In the genomic region with DNA sequence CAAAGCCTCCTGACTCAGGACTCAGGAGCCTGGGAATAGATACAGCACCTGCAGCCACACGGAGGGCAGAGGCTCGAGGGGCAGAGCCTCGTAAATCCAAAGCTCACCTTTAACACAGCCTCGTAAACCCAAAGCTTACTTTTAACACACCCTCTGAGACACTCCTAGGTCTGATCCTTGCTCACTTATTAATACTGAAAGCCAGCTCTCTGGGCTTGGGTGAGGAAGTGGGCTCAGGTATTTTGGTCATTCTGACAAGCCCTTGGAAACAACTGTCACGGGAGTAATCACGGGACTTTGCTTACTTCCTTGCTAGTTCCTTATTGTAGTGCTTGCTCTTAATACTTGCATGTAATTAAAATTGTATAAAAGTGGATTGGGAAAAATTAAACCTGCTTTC, we compare ENCODE assay signal across 28 mouse cellular contexts. TPM values are rescaled to one million over a fixed set of nuclear protein-coding genes. Genes with fewer than 3 reads are reported as not detected.
DNase-seq lines count a peak whose midpoint lies in the region; ATAC-seq lines count a peak whose summit lies in the region.
"Had no signal": no experiment of that assay in that cellular context is flagged by ENCODE, and none has a peak within 500 bp of the region (broad histone marks: within the 10 kb centered on the region; RNA-seq: fewer than 3 reads in every experiment).

No protein-coding gene starts in this region.

- H3K27ac ChIP-seq in limb, embryonic 12.5 days = peak overlapping the region; percentile 35; the same call in 1 of the 2 replicates
- H3K27ac ChIP-seq in limb, embryonic 10.5 days = no peak overlapping the region
- no peak overlapping the region for H3K27ac ChIP-seq in intestine, embryonic 16.5 days (ENCODE audit: low read length)
- peak overlapping the region; percentile 2; the same call in 1 of the 2 replicates for H3K27ac ChIP-seq in macrophage
- H3K27ac ChIP-seq in forebrain, embryonic 11.5 days (ENCODE audit: low read depth, low read length) = no peak overlapping the region
- H3K27ac ChIP-seq: embryonic facial prominence, embryonic 10.5 days; embryonic facial prominence, embryonic 13.5 days; forebrain, embryonic 13.5 days; gastrocnemius, adult 2 months; heart, embryonic 13.5 days; hindbrain, embryonic 12.5 days; hindbrain, embryonic 15.5 days had no signal

- DNase-seq in limb, embryonic 10.5 days (ENCODE audit: low spot score) = no peak
- no peak for DNase-seq in layer of hippocampus, postnatal 36 days
- DNase-seq in forebrain, embryonic 11.5 days (ENCODE audit: low spot score) = no peak
- DNase-seq: adrenal gland, adult 2 months; adrenal gland, postnatal 14 days; B cell, adult 2 months; cerebellum, adult 11-12 months; cerebellum, adult 8-10 months; cerebellum, postnatal 10 days; cerebellum, postnatal 36 days; embryo, embryonic 11 days; gastrocnemius, adult 2 months; gastrocnemius, postnatal 14 days; heart, adult 18-20 months; heart, postnatal 14 days had no signal

- H3K9me3 ChIP-seq in limb, embryonic 12.5 days = peaks cover 10% of the 10 kb centered on the region; the same call in 1 of the 2 replicates
- H3K9me3 ChIP-seq in limb, embryonic 10.5 days (replicated peaks) = no peaks in the 10 kb centered on the region
- H3K9me3 ChIP-seq in intestine, embryonic 16.5 days (ENCODE audit: control insufficient read depth, low read length) = no peaks in the 10 kb centered on the region
- H3K9me3 ChIP-seq in forebrain, embryonic 11.5 days (ENCODE audit: control insufficient read depth, low read length) = no peaks in the 10 kb centered on the region
- H3K9me3 ChIP-seq: embryonic facial prominence, embryonic 10.5 days; embryonic facial prominence, embryonic 13.5 days; forebrain, embryonic 13.5 days had no signal

- peaks cover 33% of the 10 kb centered on the region for H3K4me1 ChIP-seq in limb, embryonic 12.5 days (replicated peaks)
- peaks cover 13% of the 10 kb centered on the region for H3K4me1 ChIP-seq in limb, embryonic 10.5 days
- H3K4me1 ChIP-seq in intestine, embryonic 16.5 days (ENCODE audit: control insufficient read depth, insufficient read depth, low read length) = no peaks in the 10 kb centered on the region
- no peaks in the 10 kb centered on the region for H3K4me1 ChIP-seq in forebrain, embryonic 11.5 days (replicated peaks; ENCODE audit: control insufficient read depth, insufficient read depth, low read length)
- H3K4me1 ChIP-seq: embryonic facial prominence, embryonic 13.5 days; forebrain, embryonic 13.5 days; heart, embryonic 13.5 days; hindbrain, embryonic 12.5 days; hindbrain, embryonic 15.5 days had no signal

- H3K27me3 ChIP-seq in limb, embryonic 12.5 days = no peaks in the 10 kb centered on the region
- H3K27me3 ChIP-seq in limb, embryonic 10.5 days (ENCODE audit: low read depth, poor library complexity, severe bottlenecking) = no peaks in the 10 kb centered on the region
- no peaks in the 10 kb centered on the region for H3K27me3 ChIP-seq in intestine, embryonic 16.5 days (replicated peaks; ENCODE audit: control insufficient read depth, insufficient read depth, low read length)
- no peaks in the 10 kb centered on the region for H3K27me3 ChIP-seq in forebrain, embryonic 11.5 days (ENCODE audit: control insufficient read depth, insufficient read depth, low read length)
- H3K27me3 ChIP-seq: embryonic facial prominence, embryonic 13.5 days; forebrain, embryonic 13.5 days; heart, embryonic 13.5 days; hindbrain, embryonic 12.5 days; hindbrain, embryonic 15.5 days had no signal

- ATAC-seq in limb, embryonic 12.5 days (ENCODE audit: insufficient number of reproducible peaks, insufficient read depth, low FRiP score, low TSS enrichment, low read depth) = peak; percentile 78; the same call in 1 of the 2 replicates
- ATAC-seq in intestine, embryonic 16.5 days = peak; percentile 65
- ATAC-seq in forebrain, embryonic 11.5 days (replicated peaks; ENCODE audit: low FRiP score) = no peak
- ATAC-seq: forebrain, embryonic 13.5 days; forebrain, embryonic 16.5 days had no signal

- no peaks in the 10 kb centered on the region for H3K79me2 ChIP-seq in macrophage (ENCODE audit: inconsistent target)

- peak overlapping the region; percentile 10; the same call in 1 of the 2 replicates for H3K4me2 ChIP-seq in limb, embryonic 12.5 days
- H3K4me2 ChIP-seq in intestine, embryonic 16.5 days (ENCODE audit: low read depth, low read length) = no peak overlapping the region
- H3K4me2 ChIP-seq in forebrain, embryonic 11.5 days (ENCODE audit: low read depth, low read length, severe bottlenecking) = no peak overlapping the region
- H3K4me2 ChIP-seq: embryonic facial prominence, embryonic 13.5 days; forebrain, embryonic 13.5 days; heart, embryonic 13.5 days; hindbrain, embryonic 12.5 days; hindbrain, embryonic 15.5 days had no signal

- 19% methylated on average over 6 of the region's 6 CpGs for WGBS in limb, embryonic 12.5 days
- WGBS in limb, embryonic 10.5 days = 58% methylated on average over 6 of the region's 6 CpGs
- 35% methylated on average over 6 of the region's 6 CpGs for WGBS in intestine, embryonic 16.5 days
- 55% methylated on average over 6 of the region's 6 CpGs for WGBS in macrophage (ENCODE audit: missing documents)
- 82% methylated on average over 6 of the region's 6 CpGs for WGBS in forebrain, embryonic 11.5 days

- no peak overlapping the region for H3K4me3 ChIP-seq in limb, embryonic 12.5 days (replicated peaks)
- H3K4me3 ChIP-seq in limb, embryonic 10.5 days = no peak overlapping the region
- H3K4me3 ChIP-seq in intestine, embryonic 16.5 days (ENCODE audit: low read length) = no peak overlapping the region
- H3K4me3 ChIP-seq in macrophage (ENCODE audit: inconsistent target) = no peak overlapping the region
- no peak overlapping the region for H3K4me3 ChIP-seq in forebrain, embryonic 11.5 days (ENCODE audit: low read depth, low read length)
- H3K4me3 ChIP-seq: embryonic facial prominence, embryonic 10.5 days; embryonic facial prominence, embryonic 13.5 days; erythroblast, embryonic 14.5 days; forebrain, embryonic 13.5 days; gastrocnemius, adult 2 months; heart, embryonic 13.5 days; hindbrain, embryonic 12.5 days; hindbrain, embryonic 15.5 days had no signal

- H3K9ac ChIP-seq in limb, embryonic 12.5 days (replicated peaks) = no peak overlapping the region
- H3K9ac ChIP-seq in intestine, embryonic 16.5 days (ENCODE audit: low read depth, low read length) = no peak overlapping the region
- no peak overlapping the region for H3K9ac ChIP-seq in forebrain, embryonic 11.5 days (ENCODE audit: low read length)
- H3K9ac ChIP-seq: embryonic facial prominence, embryonic 13.5 days; forebrain, embryonic 13.5 days; heart, embryonic 13.5 days; hindbrain, embryonic 12.5 days; hindbrain, embryonic 15.5 days had no signal

- no peaks in the 10 kb centered on the region for H3K36me3 ChIP-seq in limb, embryonic 12.5 days
- no peaks in the 10 kb centered on the region for H3K36me3 ChIP-seq in limb, embryonic 10.5 days
- no peaks in the 10 kb centered on the region for H3K36me3 ChIP-seq in intestine, embryonic 16.5 days (ENCODE audit: control insufficient read depth, insufficient read depth, low read length)
- H3K36me3 ChIP-seq in macrophage (ENCODE audit: inconsistent target) = no peaks in the 10 kb centered on the region
- no peaks in the 10 kb centered on the region for H3K36me3 ChIP-seq in forebrain, embryonic 11.5 days (ENCODE audit: control insufficient read depth, insufficient read depth, low read length)
- H3K36me3 ChIP-seq: embryonic facial prominence, embryonic 10.5 days; embryonic facial prominence, embryonic 13.5 days; heart, embryonic 13.5 days; hindbrain, embryonic 12.5 days; hindbrain, embryonic 15.5 days had no signal

RNA-seq across cellular contexts. Expression of a gene that starts 13.1 kb away (rescaled TPM):
- polyA plus RNA-seq in limb, embryonic 12.5 days (2016; fragmentation: Nextera tagmentation; extraction: Ambion mirVana) = 0.19 and 0.34 TPM in 2 replicates
- polyA plus RNA-seq in limb, embryonic 10.5 days (2016; fragmentation: Nextera tagmentation; extraction: Ambion mirVana) = 0.16 and 0.18 TPM in 2 replicates
- 0.06 TPM in 1 of 2 replicates, not detected in the other for polyA plus RNA-seq in intestine, embryonic 16.5 days (2015; fragmentation: Nextera tagmentation; extraction: Ambion mirVana)
- total RNA-seq in macrophage (2018; cell fraction: chromatin; rRNA removed) = under 1 TPM in 6 of 26 experiments, not detected in 20; 0.26 to 0.90 (median 0.40) TPM
- under 1 TPM in 5 of 26 experiments, not detected in 21; 0.03 to 0.09 (median 0.06) TPM for total RNA-seq in macrophage (2018; cell fraction: cytosol; rRNA removed)
- under 1 TPM in 7 of 26 experiments, not detected in 19; 0.16 to 0.39 (median 0.22) TPM for total RNA-seq in macrophage (2018; cell fraction: nucleus; rRNA removed)
- not detected in 3 replicates for polyA plus RNA-seq in macrophage (2018)
- total RNA-seq in layer of hippocampus, postnatal 36 days (2021) = under 1 TPM in 1 of 2 experiments, not detected in 1; 0.15 TPM
- 0.17 TPM in 1 of 2 replicates, not detected in the other for polyA plus RNA-seq in forebrain, embryonic 11.5 days (2014; fragmentation: Nextera tagmentation; extraction: Ambion mirVana)
- total RNA-seq: gastrocnemius, adult 2 months; gastrocnemius, postnatal 4 days; heart, adult 18-20 months; heart, postnatal 14 days; MEL had no signal
- polyA plus RNA-seq: adrenal gland, adult 2 months; embryonic facial prominence, embryonic 13.5 days; erythroblast, embryonic 14.5 days; heart, embryonic 13.5 days had no signal

RNA-seq across cellular contexts. Expression of a gene that starts 13.3 kb away (rescaled TPM):
- 29.5 and 30.1 TPM in 2 replicates for polyA plus RNA-seq in limb, embryonic 12.5 days (2016; fragmentation: Nextera tagmentation; extraction: Ambion mirVana)
- 36.8 and 45.4 TPM in 2 replicates for polyA plus RNA-seq in limb, embryonic 10.5 days (2016; fragmentation: Nextera tagmentation; extraction: Ambion mirVana)
- polyA plus RNA-seq in intestine, embryonic 16.5 days (2015; fragmentation: Nextera tagmentation; extraction: Ambion mirVana) = 27.8 and 28.1 TPM in 2 replicates
- 100 to 1,000 TPM in 14 of 26 experiments, 10 to 100 TPM in 12; 10.5 to 208 (median 110) TPM for total RNA-seq in macrophage (2018; cell fraction: chromatin; rRNA removed)
- 10 to 100 TPM; 17.3 to 54.9 (median 37.3) TPM for total RNA-seq in macrophage (2018; cell fraction: cytosol; rRNA removed)
- 100 to 1,000 TPM in 3 of 26 experiments, 10 to 100 TPM in 23; 10.7 to 122 (median 65.4) TPM for total RNA-seq in macrophage (2018; cell fraction: nucleus; rRNA removed)
- 22.5 to 45.8 TPM (median 24.3 TPM) in 3 replicates for polyA plus RNA-seq in macrophage (2018)
- total RNA-seq in layer of hippocampus, postnatal 36 days (2021) = 10 to 100 TPM; 60.8 to 65.4 TPM
- polyA plus RNA-seq in forebrain, embryonic 11.5 days (2014; fragmentation: Nextera tagmentation; extraction: Ambion mirVana) = 48.3 and 48.4 TPM in 2 replicates

Comparison
In these comparisons a context has a peak if more than half of its experiments do, and no peak if none do; other contexts are left out.
1. H3K27ac ChIP-seq: peak in limb, embryonic 12.5 days (single experiment) and macrophage (single experiment); none in limb, embryonic 10.5 days (single experiment), intestine, embryonic 16.5 days (single experiment) and forebrain, embryonic 11.5 days (single experiment).